Mouse (Mus musculus): Measurements from ENCODE around the gene Inpp4b. TPM values are rescaled to one million over a fixed set of nuclear protein-coding genes. Genes with fewer than 3 reads are reported as not detected.

Inpp4b gene
- polyA plus RNA-seq, 1 experiment from 2014 or later, result 11.4 TPM

DNA sequence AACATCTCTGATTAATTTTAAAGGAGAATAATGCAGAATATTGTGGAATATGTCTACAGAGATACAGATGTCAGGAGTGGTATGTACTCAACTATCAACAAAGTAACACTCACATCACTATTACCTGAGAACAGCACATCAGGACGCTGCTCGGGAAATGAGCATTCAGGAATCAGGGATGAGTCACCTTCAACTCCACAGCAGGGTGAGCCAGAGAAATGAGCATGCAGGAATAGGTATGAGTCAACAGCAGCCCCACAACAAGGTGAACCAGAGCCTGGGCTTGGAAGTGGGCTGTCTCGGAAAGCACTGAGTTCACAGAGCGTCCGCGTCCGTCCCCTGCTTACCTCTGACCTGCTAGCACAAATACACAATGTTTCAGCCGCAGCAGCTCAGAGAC lies 519.0 kb downstream of the Inpp4b start:
- 97% methylated on average over 8 of the region's 8 CpGs for WGBS
- H3K36me3 ChIP-seq (replicated peaks; ENCODE audit: control insufficient read depth, insufficient read depth), result no peaks in the 10 kb centered on the region
- no peak overlapping the region for H3K4me2 ChIP-seq (replicated peaks)
- H3K27me3 ChIP-seq (ENCODE audit: control insufficient read depth, insufficient read depth, low read length), result no peaks in the 10 kb centered on the region
- H3K9ac ChIP-seq, result no peak overlapping the region
- H3K27ac ChIP-seq, result no peak overlapping the region
- no peaks in the 10 kb centered on the region for H3K9me3 ChIP-seq (ENCODE audit: control insufficient read depth, low read length)
- H3K4me3 ChIP-seq (replicated peaks; ENCODE audit: low read length), result no peak overlapping the region
- no peaks in the 10 kb centered on the region for H3K4me1 ChIP-seq (replicated peaks; ENCODE audit: control insufficient read depth, insufficient read depth, low read length)
- DNase-seq (ENCODE audit: low spot score) (no peak), ATAC-seq (ENCODE audit: low FRiP score) (no peak)

DNA sequence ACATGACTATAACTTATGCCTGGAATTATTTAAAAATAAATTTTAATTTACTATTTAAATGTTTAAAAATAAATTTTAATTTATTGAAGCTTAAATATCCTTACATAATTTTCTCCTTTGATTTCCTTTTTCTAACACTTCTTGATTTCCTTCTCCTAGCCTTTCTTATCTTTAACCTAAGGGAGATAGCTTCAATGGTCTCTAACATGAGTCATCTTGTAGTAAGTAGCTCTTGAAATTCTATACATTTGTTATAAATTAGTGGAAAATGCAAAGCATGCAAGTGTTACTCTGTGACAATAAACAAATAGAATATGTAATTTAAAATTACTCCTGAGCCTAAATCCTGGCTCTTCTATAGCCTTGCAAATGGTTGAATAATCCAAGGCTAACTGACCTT lies 520.4 kb downstream of the Inpp4b start:
- no peaks in the 10 kb centered on the region for H3K4me1 ChIP-seq (replicated peaks; ENCODE audit: control insufficient read depth, insufficient read depth, low read length)

DNA sequence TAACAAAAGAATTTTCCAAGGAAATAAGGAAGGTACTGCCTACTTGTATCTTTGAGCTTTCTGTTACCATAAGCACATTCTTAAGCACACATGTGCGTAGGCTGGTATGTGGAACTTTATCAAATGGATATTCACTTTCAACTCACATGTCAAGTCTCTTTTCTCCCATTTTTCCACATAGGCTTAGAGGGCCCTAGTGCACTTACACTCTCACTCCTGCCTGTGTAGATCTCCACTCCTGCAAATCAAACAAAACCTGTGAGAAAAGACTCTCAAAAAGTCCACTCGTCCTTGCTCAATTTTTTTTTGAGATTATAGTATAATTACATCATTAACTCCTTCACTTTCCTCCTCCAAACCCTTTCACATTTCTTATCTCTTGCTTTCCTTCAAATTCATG lies 522.0 kb downstream of the Inpp4b start:
- no peak for ATAC-seq (ENCODE audit: low FRiP score)
- Histone ChIP-seq H3K9me3 (ENCODE audit: control insufficient read depth, low read length) (no peaks in the 10 kb centered on the region), H3K4me2 (replicated peaks) (no peak overlapping the region)

More for the DNA sequence above, 520.4 kb downstream of the Inpp4b start:
- ATAC-seq (ENCODE audit: low FRiP score) (no peak), DNase-seq (ENCODE audit: low spot score) (no peak)
- Histone ChIP-seq H3K27me3 (ENCODE audit: control insufficient read depth, insufficient read depth, low read length) (no peaks in the 10 kb centered on the region), H3K36me3 (replicated peaks; ENCODE audit: control insufficient read depth, insufficient read depth) (no peaks in the 10 kb centered on the region), H3K9me3 (ENCODE audit: control insufficient read depth, low read length) (no peaks in the 10 kb centered on the region), H3K4me2 (replicated peaks) (no peak overlapping the region), H3K4me3 (replicated peaks; ENCODE audit: low read length) (no peak overlapping the region), H3K27ac (no peak overlapping the region), H3K9ac (no peak overlapping the region)

DNA sequence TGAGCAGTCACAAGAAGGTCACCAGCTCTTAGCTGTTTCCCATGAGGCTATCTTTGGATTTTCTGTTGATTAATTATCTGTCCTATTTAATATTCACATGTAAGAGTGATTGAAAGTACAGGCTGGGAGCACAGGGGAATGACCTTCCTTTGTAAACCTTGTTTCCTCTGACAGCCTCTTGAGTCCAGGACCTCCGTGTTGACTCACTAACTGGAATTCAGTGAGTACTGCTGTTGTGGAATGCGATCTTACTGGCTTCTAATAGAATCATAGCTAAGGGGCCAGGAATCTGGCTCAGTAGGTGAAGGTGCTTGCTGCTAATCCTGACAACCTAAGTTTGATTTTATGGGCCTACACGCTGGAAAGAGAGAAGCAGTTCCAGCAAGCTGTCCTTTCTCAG lies 523.3 kb downstream of the Inpp4b start:
- no peak for ATAC-seq (ENCODE audit: low FRiP score)

More for the DNA sequence above, 522.0 kb downstream of the Inpp4b start:
- Histone ChIP-seq H3K4me3 (replicated peaks; ENCODE audit: low read length) (no peak overlapping the region), H3K4me1 (replicated peaks; ENCODE audit: control insufficient read depth, insufficient read depth, low read length) (no peaks in the 10 kb centered on the region), H3K36me3 (replicated peaks; ENCODE audit: control insufficient read depth, insufficient read depth) (no peaks in the 10 kb centered on the region), H3K27ac (no peak overlapping the region), H3K9ac (no peak overlapping the region), H3K27me3 (ENCODE audit: control insufficient read depth, insufficient read depth, low read length) (no peaks in the 10 kb centered on the region)
- DNase-seq (ENCODE audit: low spot score), result no peak
- 93% methylated on average over 2 of the region's 2 CpGs for WGBS

DNA sequence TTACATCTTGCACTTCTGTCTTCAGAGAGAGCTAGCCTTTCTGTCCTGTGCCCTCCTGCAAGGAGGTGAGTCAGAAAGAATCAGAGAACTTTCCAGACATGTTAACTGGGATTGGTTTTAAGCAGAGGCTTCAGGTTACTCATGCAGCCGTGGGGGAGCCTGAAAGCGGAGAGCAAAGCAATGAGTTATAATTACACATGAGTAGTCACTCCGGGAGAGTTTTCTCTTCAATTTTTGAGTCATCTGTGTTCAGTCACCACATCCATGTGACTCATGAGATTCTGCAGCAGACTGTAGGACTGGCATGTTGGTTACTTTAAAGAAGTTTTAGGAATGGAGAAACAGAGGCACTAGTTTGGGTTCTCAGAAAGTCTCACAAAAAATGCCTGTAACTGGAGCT lies 524.7 kb downstream of the Inpp4b start:
- ATAC-seq (ENCODE audit: low FRiP score) (no peak), DNase-seq (ENCODE audit: low spot score) (no peak)
- Histone ChIP-seq H3K36me3 (replicated peaks; ENCODE audit: control insufficient read depth, insufficient read depth) (no peaks in the 10 kb centered on the region), H3K9me3 (ENCODE audit: control insufficient read depth, low read length) (no peaks in the 10 kb centered on the region), H3K27ac (no peak overlapping the region), H3K27me3 (ENCODE audit: control insufficient read depth, insufficient read depth, low read length) (no peaks in the 10 kb centered on the region), H3K9ac (no peak overlapping the region), H3K4me1 (replicated peaks; ENCODE audit: control insufficient read depth, insufficient read depth, low read length) (no peaks in the 10 kb centered on the region), H3K4me3 (replicated peaks; ENCODE audit: low read length) (no peak overlapping the region), H3K4me2 (replicated peaks) (no peak overlapping the region)
- WGBS, result 78% methylated on average over 3 of the region's 3 CpGs

More for the DNA sequence above, 523.3 kb downstream of the Inpp4b start:
- H3K4me2 ChIP-seq (replicated peaks), result no peak overlapping the region
- no peak for DNase-seq (ENCODE audit: low spot score)
- no peaks in the 10 kb centered on the region for H3K27me3 ChIP-seq (ENCODE audit: control insufficient read depth, insufficient read depth, low read length)
- no peak overlapping the region for H3K9ac ChIP-seq
- H3K36me3 ChIP-seq (replicated peaks; ENCODE audit: control insufficient read depth, insufficient read depth), result no peaks in the 10 kb centered on the region
- H3K9me3 ChIP-seq (ENCODE audit: control insufficient read depth, low read length), result no peaks in the 10 kb centered on the region
- H3K4me3 ChIP-seq (replicated peaks; ENCODE audit: low read length), result no peak overlapping the region
- 77% methylated on average over 3 of the region's 3 CpGs for WGBS
- no peak overlapping the region for H3K27ac ChIP-seq
- H3K4me1 ChIP-seq (replicated peaks; ENCODE audit: control insufficient read depth, insufficient read depth, low read length), result no peaks in the 10 kb centered on the region

DNA sequence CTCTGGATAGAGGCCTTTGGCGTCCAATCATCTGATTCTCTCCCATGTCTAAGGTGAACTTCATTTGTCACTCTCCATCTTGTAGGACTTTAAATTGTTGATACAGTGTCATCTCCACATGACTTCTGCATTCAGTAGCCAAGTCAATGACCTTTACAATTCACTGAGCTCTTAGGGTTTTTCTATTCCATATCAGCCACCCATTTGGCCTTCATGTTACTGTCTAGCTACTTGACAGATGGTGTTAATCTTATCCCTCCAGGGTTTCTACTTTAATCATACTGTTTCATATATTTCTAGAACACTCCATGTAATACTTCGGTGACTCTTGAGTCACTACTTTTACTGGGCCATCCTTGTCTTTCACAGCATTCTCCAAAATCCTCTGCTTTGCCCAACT lies 528.1 kb downstream of the Inpp4b start:
- Histone ChIP-seq H3K27me3 (ENCODE audit: control insufficient read depth, insufficient read depth, low read length) (no peaks in the 10 kb centered on the region), H3K4me2 (replicated peaks) (no peak overlapping the region), H3K9ac (no peak overlapping the region), H3K4me3 (replicated peaks; ENCODE audit: low read length) (no peak overlapping the region), H3K4me1 (replicated peaks; ENCODE audit: control insufficient read depth, insufficient read depth, low read length) (no peaks in the 10 kb centered on the region), H3K27ac (no peak overlapping the region), H3K9me3 (ENCODE audit: control insufficient read depth, low read length) (no peaks in the 10 kb centered on the region), H3K36me3 (replicated peaks; ENCODE audit: control insufficient read depth, insufficient read depth) (no peaks in the 10 kb centered on the region)
- no peak for ATAC-seq (ENCODE audit: low FRiP score)
- no peak for DNase-seq (ENCODE audit: low spot score)
- WGBS, result 87% methylated on average over 2 of the region's 2 CpGs

DNA sequence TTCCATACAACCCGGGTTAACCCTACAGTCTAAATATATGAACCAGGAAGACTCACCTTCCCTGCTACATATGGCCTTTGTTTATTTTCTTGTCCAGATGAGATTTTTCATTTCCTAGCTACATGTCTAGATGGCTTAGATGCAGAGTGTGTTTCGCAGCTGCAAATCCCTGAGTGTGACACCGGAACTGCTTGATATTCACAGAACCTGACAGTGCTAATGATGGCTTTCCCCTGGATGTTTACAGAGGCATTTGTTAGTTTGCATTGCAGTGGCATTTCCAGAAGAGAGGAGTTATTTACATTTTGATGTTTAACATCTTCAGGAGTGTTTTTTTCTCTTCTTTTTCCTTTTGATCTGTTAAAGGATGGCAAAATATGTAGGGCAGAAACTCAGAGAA lies 537.7 kb downstream of the Inpp4b start:
- Histone ChIP-seq H3K36me3 (replicated peaks; ENCODE audit: control insufficient read depth, insufficient read depth) (no peaks in the 10 kb centered on the region), H3K27ac (no peak overlapping the region; the same call in 1 of the 2 replicates), H3K9ac (no peak overlapping the region), H3K27me3 (ENCODE audit: control insufficient read depth, insufficient read depth, low read length) (no peaks in the 10 kb centered on the region), H3K9me3 (ENCODE audit: control insufficient read depth, low read length) (no peaks in the 10 kb centered on the region), H3K4me1 (replicated peaks; ENCODE audit: control insufficient read depth, insufficient read depth, low read length) (no peaks in the 10 kb centered on the region; the same call in 1 of the 2 replicates), H3K4me3 (replicated peaks; ENCODE audit: low read length) (no peak overlapping the region), H3K4me2 (replicated peaks) (no peak overlapping the region)
- DNase-seq (ENCODE audit: low spot score) (no peak), ATAC-seq (ENCODE audit: low FRiP score) (no peak)
- 66% methylated on average over 3 of the region's 3 CpGs for WGBS

DNA sequence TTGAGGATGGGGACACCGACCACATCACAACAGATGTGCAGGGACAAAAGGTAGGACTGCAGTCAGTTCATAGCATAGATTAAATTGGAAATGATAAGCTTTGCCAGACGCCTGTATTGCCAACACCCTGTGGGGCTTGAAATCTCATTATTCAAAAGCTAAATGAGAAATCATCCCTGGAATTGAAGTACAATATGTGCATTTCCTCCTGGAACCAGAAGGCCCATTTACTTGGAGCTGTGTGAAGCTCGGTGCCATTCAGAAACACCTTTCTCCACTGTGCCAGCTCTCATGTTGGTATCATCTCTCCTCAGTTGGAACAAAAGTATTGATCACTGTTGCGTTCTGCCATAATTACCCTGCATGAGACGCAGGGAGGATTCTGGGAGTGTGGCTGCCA lies 541.8 kb downstream of the Inpp4b start:
- no peak overlapping the region for H3K4me3 ChIP-seq (replicated peaks; ENCODE audit: low read length)
- H3K36me3 ChIP-seq (replicated peaks; ENCODE audit: control insufficient read depth, insufficient read depth), result no peaks in the 10 kb centered on the region
- no peak overlapping the region for H3K9ac ChIP-seq
- H3K9me3 ChIP-seq (ENCODE audit: control insufficient read depth, low read length), result no peaks in the 10 kb centered on the region
- H3K27ac ChIP-seq, result no peak overlapping the region
- H3K4me2 ChIP-seq (replicated peaks), result no peak overlapping the region
- ATAC-seq (ENCODE audit: low FRiP score) (no peak), DNase-seq (ENCODE audit: low spot score) (no peak)
- no peaks in the 10 kb centered on the region for H3K27me3 ChIP-seq (ENCODE audit: control insufficient read depth, insufficient read depth, low read length)
- no peaks in the 10 kb centered on the region; the same call in 1 of the 2 replicates for H3K4me1 ChIP-seq (replicated peaks; ENCODE audit: control insufficient read depth, insufficient read depth, low read length)
- WGBS, result 75% methylated on average over 5 of the region's 5 CpGs

DNA sequence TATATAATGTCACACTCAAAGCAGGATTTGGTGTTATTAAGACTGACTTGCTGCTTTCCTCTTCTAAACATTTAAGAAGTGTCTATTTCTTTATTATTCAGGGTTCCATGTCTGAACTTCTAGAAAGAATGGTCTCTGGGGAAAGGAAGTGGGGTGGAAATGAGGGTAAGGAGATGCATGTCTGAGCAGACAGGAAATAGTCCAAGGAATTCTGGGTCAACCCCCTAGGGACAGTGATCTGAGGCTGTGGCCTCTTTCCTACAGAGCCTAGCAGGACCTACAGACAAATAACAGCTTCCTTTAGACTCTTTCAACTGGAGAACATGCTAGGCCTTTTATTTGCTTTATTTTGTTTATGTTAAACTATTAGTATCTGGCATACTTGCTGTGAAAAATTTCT lies 546.5 kb downstream of the Inpp4b start:
- no peaks in the 10 kb centered on the region for H3K27me3 ChIP-seq (ENCODE audit: control insufficient read depth, insufficient read depth, low read length)
- ATAC-seq (ENCODE audit: low FRiP score) (no peak), DNase-seq (ENCODE audit: low spot score) (no peak)
- no peak overlapping the region for H3K4me2 ChIP-seq (replicated peaks)
- H3K9ac ChIP-seq, result no peak overlapping the region
- H3K36me3 ChIP-seq (replicated peaks; ENCODE audit: control insufficient read depth, insufficient read depth), result no peaks in the 10 kb centered on the region
- H3K27ac ChIP-seq, result no peak overlapping the region
- H3K9me3 ChIP-seq (ENCODE audit: control insufficient read depth, low read length), result 0 out of 2 replicates have a peak, but pooled peaks cover 2% of the 10 kb centered on the region
- no peak overlapping the region for H3K4me3 ChIP-seq (replicated peaks; ENCODE audit: low read length)
- no peaks in the 10 kb centered on the region for H3K4me1 ChIP-seq (replicated peaks; ENCODE audit: control insufficient read depth, insufficient read depth, low read length)

DNA sequence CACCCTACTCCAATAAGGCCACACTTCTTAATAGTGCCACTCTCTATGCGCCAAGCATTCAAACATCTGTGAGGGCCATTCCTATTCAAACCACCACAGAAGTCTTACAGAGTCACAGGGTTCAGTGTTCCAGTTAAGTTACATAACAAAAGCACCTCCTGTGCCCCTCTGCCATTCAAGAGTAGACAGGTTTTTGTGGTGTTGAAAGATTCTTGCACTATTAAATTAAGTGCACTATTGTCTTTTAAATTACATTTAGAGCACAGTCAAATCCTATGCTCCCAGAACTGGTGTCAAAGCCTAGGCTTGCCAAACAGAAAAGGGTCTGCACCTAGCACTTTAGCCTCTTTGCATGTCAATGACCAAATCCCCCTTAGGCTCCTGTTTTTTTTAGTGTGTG lies 550.9 kb downstream of the Inpp4b start:
- no peak for ATAC-seq (ENCODE audit: low FRiP score)
- DNase-seq (ENCODE audit: low spot score), result no peak
- Histone ChIP-seq H3K9ac (no peak overlapping the region), H3K27ac (no peak overlapping the region), H3K4me1 (replicated peaks; ENCODE audit: control insufficient read depth, insufficient read depth, low read length) (no peaks in the 10 kb centered on the region), H3K36me3 (replicated peaks; ENCODE audit: control insufficient read depth, insufficient read depth) (no peaks in the 10 kb centered on the region), H3K27me3 (ENCODE audit: control insufficient read depth, insufficient read depth, low read length) (no peaks in the 10 kb centered on the region), H3K9me3 (ENCODE audit: control insufficient read depth, low read length) (0 out of 2 replicates have a peak, but pooled peaks cover 2% of the 10 kb centered on the region), H3K4me2 (replicated peaks) (no peak overlapping the region), H3K4me3 (replicated peaks; ENCODE audit: low read length) (no peak overlapping the region)
- 62% methylated on average over 1 of the region's 1 CpGs for WGBS

Data from hindbrain, embryonic 14.5 days (tissue).